Mouse (Mus musculus): ENCODE data around the gene Edil3.

The Edil3 gene

GRCm38 (mm10) chr13:88821440-88822331 is at the start of gene Edil3:
Gene Edil3 (plus strand): TSS chr13:88821472.
- peak; percentile 73 for DNase-seq (ENCODE audit: extremely low spot score, low spot score)

DNA sequence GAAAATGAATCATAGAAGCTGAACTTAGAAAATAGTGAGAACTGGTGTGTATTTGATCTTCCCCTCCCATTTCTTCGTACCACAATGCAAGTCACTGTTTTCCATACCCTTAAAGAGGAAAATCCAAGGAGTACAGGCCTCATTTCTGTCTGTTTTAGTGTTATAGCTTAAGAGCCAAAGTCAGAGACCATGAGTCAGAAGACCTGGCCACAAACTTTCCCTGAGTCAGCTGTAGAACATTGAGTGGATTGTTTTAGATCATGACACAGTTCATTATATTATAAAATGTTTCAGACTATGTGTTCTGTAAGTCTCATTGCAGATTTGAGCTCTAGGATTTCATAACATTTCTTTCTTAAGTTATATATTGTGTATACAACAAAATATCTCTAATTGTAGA is 22.1 kb upstream of the Edil3 start:
- no peak for DNase-seq (ENCODE audit: extremely low spot score, low spot score)

DNA sequence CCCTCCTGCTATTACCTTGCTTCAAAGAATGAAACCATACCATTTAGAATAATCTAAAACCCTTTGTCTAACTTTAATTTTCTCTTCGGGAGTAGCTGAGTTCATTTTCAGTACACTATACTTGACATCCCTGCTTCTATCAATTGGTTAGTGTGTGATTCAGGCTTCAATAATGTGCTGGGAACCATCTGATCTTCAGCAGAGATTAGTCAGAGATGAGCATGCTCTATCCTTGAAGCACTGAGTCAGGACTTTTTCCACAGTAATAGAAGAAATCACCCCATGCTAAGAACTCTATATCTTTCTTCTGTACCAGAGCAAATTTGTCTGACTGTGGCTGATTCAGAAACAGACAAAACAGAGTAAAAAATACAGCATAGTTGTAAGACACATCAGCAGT is 20.3 kb upstream of the Edil3 start:
- no peak for DNase-seq (ENCODE audit: extremely low spot score, low spot score)

DNA sequence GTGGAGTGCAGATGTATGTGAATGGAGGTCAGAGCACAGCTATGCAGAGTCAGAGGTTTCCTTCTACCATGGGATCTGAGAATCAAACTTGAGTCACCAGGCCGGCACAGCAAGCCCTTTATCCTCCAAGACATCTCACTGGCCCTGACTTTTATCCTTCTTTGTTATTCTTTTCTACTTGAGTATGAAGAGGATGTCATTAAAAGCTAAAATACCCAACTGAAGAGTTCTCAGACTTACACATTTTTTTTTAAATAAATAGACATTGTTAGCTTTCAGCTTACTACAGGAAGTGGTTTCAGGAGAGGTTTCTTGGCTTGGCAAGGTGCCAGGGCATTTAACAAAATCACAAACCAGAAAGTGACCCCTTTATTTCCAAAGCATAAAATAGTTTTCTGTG is 15.4 kb upstream of the Edil3 start:
- no peak for DNase-seq (ENCODE audit: extremely low spot score, low spot score)

DNA sequence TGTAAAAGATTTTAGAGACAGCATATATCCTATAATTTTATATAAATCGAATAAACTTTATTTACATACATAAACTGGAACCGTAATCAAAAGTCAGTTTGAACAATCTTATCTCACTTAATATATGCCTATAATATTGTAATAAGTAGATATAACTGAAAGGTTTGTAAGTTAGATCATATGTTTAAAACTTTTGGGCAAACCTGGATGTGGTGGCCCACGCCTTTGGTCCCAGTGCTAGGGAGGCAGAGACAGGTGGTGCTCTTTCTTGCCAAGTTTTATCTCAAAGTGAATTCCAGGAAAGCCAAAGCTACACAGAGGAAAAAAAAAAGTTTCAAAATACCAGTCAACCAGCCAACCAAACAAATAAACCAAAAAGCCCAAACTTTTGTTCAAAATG is 15.0 kb upstream of the Edil3 start:
- no peak for DNase-seq (ENCODE audit: extremely low spot score, low spot score)

DNA sequence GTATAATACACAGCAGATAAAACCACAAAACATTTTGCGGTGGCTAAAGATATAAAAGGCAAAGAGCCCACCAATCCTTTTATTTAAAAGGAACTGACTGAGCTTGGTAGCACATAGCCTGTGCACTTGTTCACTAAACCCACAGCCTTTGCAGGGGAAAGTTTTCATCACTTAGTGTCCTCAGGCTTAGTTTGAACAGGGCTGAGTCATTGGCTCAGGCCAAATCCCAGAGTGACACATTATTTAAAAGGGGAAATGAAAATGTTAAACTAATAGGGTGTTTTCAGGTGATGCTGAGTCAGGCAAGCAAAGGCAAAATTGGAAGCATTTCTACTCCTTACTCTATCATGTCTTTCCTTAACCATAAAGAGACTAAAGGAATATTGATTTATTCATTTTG is 11.2 kb upstream of the Edil3 start:
- DNase-seq (ENCODE audit: extremely low spot score, low spot score) = no peak

DNA sequence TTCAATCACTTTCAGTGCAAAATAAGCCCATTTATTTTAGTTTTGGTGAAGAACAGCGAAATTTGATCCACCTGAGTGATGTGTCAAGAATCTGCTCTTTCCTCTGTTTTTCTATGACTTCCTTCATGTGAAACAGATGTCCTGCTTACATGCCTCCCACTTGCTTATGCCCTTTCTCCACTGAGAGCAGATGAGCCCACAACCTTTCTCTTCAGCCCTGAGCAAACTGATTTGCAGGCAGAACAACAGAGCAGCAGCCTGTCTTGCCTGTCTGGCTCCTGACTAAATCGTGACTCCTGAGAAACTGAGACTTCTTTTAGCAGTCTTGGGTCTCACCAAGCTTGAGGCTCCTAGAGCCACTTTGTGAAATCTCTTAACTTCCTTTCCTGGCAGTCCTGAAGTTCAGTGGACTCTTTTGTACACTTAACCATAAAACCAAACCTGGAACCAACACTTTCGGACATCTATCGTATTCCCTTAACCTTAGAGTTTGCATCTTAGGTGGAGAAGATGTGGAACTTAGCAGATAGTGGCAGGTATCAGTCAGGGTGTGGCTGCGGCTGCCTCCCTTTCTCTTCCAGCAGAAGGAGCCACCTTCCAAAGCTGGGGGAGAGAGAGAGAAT is 475 bp upstream of the Edil3 start:
- DNase-seq (ENCODE audit: extremely low spot score, low spot score) = peak; percentile 36

DNA sequence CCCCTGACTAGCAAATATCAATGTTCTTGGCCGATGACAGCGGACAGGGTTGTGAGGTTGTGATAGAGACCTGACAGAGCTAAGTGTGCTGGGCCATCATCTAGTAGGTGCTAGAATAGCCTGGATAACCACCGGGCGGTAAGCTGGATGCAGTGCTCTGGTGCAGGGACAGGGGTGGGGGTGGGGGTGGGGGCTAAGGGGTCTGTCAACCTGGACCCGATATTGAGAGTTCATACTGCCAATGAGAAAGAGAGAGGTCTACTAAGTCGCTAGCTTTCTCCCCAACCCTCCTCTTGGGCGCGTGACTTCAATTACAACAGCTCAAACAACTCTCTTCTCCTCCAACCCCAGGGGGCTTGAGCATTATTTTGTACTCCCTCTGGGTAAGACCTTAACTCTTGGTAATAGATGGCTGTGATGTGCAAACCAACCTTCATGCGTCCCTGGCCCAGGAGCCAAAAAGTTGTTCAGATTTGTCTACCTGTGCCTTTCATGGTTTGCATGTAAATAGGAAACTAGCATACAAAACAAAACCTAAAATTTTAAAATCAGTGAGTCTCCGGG is 1.1 kb downstream of the Edil3 start:
- DNase-seq (ENCODE audit: extremely low spot score, low spot score) = peak; percentile 42

DNA sequence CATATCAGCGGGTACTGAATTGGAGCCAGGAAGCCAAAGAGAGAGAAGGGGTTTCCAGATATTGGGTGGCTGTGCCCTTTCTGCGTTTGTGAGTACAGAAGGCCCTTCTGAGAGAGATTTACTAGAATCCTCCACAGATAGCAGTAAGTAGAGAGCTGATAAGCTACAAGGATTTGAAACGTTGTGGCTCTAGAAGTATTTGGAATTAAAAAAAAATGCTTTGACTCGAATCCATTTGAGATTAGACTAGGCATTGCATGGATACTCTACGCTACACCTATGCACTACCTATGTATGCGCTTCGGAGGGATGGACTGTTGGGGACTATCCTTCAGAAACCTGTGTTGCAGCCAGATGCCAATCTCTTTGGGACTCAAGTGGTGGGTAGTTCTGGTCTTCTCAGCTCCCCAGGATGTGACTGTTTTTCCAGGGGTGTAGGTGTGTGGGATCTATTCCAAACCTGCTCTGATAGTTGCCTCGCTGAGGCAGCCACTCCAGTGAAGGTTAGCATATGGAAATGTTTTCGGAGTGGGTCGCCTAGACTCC is 1.8 kb downstream of the Edil3 start:
- DNase-seq (ENCODE audit: extremely low spot score, low spot score) = peak; percentile 38

GRCm38 (mm10) chr13:88823522-88824419 is 2.5 kb downstream of the Edil3 start:
- DNase-seq (ENCODE audit: extremely low spot score, low spot score) = peak; percentile 65

DNA sequence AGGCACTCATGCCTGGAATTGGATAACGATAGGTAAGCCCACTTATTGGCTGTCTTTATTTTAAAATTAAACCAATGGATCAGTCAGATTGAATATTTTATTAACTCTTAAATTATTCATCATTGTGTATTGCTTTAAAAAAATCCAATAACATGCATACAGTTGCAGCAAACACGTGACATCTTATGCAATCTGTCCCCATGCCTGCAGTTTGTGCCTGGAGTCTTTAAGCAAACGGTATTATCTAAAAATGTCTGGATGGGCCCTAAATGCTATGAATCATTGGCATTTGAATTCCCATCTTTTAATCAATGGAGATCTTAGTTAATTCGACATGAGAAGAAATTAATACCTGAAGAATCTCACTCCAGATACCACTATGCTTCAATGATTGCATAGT is 3.2 kb downstream of the Edil3 start:
- DNase-seq (ENCODE audit: extremely low spot score, low spot score) = no peak

GRCm38 (mm10) chr13:88828362-88828761 is 7.1 kb downstream of the Edil3 start:
- DNase-seq (ENCODE audit: extremely low spot score, low spot score) = no peak

GRCm38 (mm10) chr13:88833732-88834131 is 12.5 kb downstream of the Edil3 start:
- DNase-seq (ENCODE audit: extremely low spot score, low spot score) = no peak

GRCm38 (mm10) chr13:88849739-88850138 is 28.5 kb downstream of the Edil3 start:
- no peak for DNase-seq (ENCODE audit: extremely low spot score, low spot score)

DNA sequence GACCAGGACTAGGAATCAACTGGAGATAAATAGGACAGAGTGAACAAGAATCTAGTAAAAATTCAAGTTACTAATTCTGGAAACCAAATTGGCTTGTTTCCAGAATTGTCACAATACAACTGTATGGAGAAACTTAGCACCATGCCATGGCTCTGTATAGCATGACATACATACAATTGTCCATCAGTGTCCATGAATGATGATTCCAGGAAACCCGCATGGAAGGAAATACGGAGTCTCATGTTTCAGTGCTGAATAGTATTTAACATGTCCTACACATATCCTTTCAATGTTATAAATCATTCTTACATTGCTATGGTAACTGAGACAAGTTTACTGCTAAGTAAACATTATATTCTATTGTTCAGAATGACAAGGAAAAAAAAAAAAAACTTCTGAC is 58.7 kb downstream of the Edil3 start:
- no peak for DNase-seq (ENCODE audit: extremely low spot score, low spot score)

DNA sequence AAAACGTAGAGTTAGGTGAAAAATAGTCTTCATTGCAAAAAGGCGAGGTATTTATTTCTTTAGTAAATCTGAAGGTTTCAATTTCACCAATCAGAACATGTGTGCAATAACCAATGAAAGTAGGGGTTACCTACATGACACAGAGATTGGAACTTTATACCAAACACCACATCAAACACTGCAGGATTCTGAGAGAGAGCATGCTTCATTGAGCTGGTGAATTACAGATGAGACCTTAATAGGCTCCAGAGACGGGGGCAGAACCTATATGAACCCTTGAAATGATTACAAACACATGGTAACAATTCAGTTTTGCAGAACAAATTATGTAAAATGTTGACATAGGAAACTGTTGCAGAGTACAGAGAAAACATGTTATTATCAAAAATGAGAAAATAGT is 69.5 kb downstream of the Edil3 start:
- no peak for DNase-seq (ENCODE audit: extremely low spot score, low spot score)

DNA sequence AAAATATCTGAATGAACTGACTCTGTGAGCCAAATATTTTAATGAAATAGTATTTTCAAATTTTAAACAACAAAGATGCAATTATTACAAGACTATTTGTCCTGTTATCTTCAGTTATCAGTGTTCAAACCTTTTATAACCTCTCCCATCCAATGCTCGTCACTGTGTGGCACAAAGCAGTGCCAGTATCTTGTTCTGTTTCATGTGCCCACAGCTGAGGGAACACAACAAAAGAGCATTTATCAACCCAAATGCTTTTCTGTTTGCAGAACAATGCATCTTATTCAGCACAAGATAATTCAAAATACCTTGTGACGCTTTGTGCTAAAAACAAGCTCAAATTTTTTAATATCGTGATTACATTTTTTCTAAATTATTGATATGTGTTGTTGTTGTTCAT is 78.8 kb downstream of the Edil3 start:
- DNase-seq (ENCODE audit: extremely low spot score, low spot score) = no peak

DNA sequence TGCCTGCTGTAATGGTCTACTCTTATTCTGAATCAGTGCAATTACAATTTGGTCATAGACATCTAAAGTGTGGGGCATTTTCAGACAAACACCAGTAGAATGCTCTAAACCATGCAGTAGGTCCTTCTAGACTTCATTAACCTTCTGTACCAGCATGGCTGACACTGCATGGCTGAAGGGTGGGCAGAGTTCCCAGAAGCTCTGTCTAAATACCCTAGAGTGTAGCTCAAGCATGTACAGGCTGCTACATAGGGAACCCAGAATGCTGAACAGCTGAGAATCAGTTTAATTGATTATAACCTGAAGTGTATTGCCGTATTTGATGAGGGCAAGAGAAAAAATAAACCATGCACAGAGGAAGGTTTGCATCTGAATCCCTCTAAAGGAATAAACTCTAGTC is 86.1 kb downstream of the Edil3 start:
- DNase-seq (ENCODE audit: extremely low spot score, low spot score) = no peak

GRCm38 (mm10) chr13:88908187-88908586 is 86.9 kb downstream of the Edil3 start:
- DNase-seq (ENCODE audit: extremely low spot score, low spot score) = no peak

DNA sequence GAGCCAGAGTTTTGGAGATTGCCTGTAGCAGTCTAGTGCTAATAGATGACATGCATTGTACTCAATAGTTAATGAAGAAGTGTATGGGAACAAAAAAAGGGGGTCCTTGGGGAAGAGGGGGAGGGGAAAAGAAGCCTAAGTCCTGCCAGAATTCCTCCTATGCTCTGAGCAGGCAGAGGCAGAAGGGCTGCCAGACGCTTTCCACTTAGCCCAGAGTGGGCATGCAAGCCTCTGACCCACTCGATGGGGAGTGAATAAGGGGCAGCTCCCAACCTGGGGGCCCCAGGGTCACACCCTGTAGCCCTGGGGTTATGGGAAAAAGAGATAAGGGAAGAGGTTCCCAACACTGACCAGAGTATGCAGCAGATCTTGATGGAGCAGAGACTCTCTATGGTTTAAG is 95.2 kb downstream of the Edil3 start:
- DNase-seq (ENCODE audit: extremely low spot score, low spot score) = no peak

GRCm38 (mm10) chr13:88929626-88930025 is 108.4 kb downstream of the Edil3 start:
- DNase-seq (ENCODE audit: extremely low spot score, low spot score) = no peak
